Mouse (Mus musculus): Measurements from ENCODE around the gene Cers6.

GRCm38 (mm10) chr2:69125425-69125824, 264.2 kb downstream of the Cers6 start:
- TF ChIP-seq CTCF (conservative IDR thresholded peaks at IDR 0.05; ENCODE audit: low read length) (no peak), POU5F1 (IDR thresholded peaks at IDR 0.05; ENCODE audit: borderline replicate concordance, low read length) (no peak), NANOG (IDR thresholded peaks at IDR 0.05; ENCODE audit: borderline replicate concordance, low read length) (no peak)

All from E14TG2a.4 (cell line).